Mouse (Mus musculus) kidney, postnatal 36 days (tissue): ENCODE measurements around the gene Lst1.
A peak's percentile ranks its signal among the peaks of the same experiment; 100 is the strongest.

Source experiments
- DNase-seq, 2 experiments: peaks; one replicate each; pipeline ENCODE4 v3.0.0; 2021 to 2022; ENCODE audit warnings: mixed read lengths in 2 of 2

Lst1 gene

DNA sequence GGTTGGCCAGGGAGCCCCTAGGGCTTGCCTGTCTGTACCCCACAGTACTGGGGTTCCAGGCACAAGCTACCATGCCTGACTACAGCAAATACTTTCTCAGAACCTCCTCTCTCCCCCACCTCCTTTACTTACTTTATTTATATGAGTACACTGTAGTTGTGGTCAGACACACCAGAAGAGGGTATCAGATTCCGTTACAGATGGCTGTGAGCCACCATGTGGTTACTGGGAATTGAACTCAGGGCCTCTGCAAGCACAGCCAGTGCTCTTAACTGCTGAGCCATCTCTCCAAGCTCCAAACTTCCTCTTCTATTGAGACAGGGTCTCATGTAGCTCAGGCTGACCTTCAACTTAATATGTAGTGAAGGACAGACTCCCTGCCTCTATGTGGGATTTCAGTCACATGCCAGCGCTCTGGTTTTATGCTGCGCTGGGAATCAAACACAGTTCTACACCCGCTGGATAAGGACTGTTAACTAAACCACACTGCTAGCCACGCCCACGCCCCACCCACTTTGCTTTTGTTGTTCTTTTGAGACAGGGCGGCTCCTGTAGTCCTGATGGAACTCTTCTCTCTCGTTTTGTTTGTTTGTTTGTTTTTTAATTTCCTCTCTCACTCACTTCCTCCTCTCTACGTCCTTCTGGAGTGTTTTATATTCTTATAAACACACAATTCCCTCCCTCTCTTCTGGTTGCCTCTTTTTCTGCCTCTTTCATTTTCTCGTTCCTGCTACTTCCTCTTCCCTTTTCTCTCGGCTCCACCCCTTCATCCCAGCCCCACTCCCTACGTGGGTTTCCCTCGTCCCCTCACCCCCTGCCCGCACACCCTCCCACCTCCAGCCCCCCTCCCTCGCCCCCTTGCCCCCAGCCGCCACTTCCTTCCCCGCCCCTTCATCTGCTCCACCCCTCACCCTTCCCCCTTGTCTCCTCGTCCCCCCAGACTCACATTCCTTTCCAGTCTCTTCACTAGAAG is 2.3 kb downstream of the Lst1 start:
- peak; percentile 76 to 89 for DNase-seq

DNA sequence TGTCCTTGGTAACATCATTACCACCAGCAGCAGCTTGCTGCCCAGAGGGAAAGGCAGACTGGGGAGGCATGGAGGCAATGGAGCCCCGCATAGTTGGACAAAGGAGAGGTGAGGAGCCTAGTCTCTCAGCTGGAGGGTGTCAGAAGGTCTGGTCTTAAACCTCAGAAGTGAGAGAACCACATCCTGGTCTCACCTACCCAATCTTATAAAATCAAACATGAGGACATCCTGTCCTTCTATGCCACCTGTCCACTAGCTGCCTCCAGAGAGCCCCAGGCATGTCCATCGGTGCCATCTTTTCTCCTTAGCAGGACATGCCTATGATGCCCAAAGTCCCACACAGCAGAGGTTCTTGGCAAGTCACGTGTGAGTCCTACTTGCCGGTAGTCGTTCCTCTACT is 8.1 kb downstream of the Lst1 start:
- no peak for DNase-seq

DNA sequence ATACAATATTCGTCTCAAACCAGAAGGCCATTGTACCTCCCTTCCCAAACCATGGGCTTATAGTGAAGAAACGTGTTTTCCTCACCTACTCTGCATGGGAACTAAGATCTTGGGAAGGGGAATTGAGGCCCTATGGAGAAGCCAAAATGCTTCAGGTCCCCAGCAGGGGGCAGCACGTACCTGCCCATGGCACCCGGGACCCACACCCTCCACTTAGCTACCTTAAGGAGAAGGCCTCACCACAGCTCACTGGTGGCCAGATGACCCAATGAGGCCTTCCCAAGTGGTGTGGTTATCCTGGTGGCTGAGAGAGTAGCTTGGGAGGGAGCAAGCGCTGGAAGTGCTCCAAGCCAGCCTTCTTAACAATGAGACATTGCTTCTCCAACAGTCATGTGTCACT is 9.7 kb downstream of the Lst1 start:
- peak; percentile 75 to 89 for DNase-seq

DNA sequence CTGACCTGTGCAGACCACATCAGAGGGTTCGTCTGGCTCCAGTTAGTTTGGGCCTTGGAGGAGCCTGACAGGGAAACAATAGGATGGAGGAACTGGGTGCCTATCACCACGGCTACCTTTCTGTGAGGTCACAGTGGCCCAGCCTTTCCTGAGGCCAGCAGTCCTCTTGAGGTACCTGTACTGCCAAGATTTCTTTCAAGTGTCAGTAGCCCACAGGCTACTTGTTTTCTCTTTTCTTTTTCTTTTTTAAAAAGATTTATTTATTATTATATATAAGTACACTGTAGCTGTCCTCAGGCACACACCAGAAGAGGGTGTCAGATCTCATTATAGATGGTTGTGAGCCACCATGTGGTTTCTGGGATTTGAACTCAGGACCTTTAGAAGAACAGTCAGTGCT is 12.3 kb downstream of the Lst1 start, which contains the start of gene Aif1:
Aif1 (minus strand) TSS at position 101 of the 400 bp plus-strand sequence.
- DNase-seq: no peak

DNA sequence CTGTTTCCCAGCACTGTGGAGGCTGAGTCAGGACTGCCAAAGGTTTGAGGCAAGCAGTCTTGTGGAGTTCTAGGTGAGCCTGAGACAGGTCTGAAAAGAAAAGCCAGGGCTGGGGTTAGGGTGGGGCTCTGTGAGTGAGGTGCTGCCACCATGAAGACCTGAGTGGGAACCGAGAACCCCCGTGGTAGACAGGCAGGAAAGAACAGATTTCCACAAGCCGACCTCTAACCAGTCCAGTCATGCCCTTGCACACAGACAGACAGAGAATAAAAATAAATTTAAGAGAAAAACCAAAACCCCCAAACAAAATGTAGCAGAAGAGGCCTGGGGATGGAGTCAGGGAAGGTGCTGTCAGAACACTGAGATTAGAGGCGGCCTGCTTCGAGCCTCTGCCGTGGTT is 12.9 kb downstream of the Lst1 start:
- no peak for DNase-seq

DNA sequence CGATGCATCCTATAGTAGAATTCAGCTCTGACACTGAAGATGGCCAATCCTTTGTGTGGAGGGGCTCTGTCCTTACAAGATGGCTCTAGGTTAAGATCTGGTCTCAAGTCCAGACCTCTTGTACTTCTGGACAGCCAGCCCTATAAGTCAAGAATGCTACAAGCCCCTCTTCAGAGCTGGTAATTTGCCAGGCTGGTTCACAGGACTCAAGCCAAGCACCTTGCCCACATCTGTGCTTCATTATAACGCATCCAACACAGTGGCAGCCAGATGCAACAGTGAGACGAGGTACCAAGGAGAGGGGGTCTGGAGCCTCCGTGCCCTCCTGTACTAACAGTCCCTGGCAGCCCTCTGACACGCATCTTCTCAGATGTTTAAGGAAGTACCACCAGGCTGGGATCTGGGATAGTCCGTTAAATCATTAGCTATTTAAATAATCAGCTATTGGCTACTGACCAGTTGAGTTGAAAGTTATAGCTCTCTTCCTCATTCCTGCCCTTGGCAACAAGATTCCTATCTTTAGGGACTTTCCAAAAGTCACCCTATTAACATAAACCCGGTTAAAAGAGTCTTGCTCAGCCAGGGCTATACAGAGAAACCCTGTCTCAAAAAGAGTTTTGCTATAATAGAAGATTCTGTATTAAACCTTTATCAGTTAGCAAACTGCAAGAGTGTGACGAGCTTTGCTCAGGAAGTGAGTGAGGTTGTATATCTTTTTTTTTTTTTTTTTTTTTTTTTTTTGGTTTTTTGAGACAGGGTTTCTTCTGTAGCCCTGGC is 13.8 kb downstream of the Lst1 start:
- no peak for DNase-seq

DNA sequence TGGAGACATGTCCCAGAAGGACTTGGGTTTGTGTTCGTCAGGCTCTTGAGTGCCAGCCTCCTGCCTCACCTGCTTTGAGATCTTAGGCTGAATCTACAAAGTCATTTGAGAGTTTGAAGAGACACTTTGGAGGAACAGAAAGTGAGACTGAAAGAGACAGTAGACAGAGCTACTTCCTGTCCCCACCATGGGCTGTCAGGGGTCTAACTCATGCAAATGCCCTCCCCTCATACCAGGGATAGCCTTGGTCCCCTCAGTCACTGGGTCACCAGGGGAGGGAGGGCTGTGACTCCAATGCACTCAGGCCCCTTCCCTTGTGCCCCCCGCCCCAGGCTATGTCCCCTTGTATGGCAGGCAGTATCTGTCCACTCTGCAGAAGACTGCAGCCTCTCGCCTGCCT is 14.9 kb downstream of the Lst1 start:
- DNase-seq: no peak

DNA sequence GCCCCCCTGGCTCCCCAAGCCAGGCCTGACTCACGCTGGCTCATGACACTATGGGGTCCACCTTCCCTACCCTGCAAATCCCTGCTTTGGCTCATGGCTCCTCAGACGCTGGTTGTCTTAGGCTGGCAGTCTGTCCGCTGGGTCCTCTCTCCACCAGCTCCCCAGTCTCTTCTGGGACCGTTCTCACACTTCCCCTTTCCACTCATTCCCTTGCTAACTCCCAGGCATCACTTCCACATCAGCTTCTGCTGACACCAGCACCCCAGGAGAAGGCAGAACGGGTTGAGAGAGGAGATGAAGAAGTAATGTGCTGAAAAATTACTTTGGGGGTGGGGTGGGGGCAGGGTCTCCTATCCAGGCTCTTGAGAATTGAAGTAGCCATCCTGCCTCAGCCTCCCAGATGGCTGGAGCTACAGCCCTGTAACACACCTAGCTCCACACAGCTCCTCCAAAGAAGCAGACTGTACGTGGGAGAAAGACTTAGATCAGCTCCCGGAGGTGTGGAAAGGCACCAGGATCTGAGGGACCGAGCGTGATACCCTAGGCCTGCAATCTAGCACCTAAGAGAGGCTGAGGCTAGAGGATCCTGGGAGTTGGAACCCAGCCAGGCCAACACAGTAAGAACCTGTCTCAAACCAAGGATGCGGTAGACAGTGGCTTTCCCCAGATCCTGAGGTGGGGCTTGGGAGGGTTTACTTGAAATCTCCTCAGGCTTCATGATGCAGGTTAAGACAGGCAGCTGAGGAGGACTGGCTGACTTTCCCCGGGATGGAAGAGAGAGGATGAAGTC is 15.6 kb downstream of the Lst1 start:
- DNase-seq: no peak

DNA sequence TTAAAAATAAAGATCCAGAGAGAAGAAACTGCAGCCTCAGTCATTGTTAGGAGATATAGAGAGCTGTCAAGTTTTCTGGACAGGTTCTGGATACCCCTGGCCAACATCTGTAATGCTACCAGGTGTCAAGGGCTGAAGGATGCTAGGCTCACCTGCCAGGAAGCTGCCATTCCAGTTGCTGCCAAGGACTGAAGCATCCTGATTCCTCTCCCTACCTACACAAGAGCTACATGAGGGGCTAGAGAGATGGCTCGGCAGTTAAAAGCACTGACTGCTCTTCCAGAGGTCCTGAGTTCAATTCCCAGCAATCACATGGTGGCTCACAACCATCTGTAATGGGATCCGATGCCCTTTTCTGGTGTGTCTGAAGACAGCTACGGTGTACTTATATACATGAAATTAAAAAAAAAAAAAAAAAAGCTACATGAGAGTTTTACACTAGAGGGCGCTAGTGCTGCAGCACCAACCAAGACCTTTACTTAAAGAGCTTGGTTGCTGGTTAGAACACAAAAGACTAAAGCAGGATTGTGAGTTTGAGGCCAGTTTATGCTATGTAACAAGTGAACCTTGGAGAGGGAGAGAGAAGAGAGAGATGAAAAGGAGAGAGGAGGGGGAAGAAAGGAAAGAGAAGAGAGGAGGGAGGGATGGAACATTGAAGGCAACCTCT is 19.6 kb downstream of the Lst1 start:
- peak; percentile 35 to 51 for DNase-seq

DNA sequence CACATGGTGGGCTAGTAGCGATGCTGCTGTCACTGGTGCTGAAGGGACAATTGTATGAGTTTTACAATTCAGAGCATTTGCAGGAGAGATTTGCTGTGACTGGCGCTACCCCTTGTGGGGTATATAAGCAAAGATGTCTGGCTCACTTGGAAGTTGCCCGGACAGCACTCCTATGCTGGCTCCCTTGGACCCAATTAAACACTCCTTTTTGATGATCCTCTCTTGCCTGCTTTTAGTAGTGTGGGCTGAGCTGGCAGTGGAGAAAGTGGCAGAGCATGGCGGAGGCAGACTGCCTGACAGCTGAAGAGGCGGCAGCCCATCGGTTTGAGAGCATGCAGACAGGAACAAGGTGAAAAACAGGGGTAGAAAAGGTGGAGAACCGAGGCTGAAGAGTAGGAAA is 20.4 kb downstream of the Lst1 start:
- DNase-seq: no peak

DNA sequence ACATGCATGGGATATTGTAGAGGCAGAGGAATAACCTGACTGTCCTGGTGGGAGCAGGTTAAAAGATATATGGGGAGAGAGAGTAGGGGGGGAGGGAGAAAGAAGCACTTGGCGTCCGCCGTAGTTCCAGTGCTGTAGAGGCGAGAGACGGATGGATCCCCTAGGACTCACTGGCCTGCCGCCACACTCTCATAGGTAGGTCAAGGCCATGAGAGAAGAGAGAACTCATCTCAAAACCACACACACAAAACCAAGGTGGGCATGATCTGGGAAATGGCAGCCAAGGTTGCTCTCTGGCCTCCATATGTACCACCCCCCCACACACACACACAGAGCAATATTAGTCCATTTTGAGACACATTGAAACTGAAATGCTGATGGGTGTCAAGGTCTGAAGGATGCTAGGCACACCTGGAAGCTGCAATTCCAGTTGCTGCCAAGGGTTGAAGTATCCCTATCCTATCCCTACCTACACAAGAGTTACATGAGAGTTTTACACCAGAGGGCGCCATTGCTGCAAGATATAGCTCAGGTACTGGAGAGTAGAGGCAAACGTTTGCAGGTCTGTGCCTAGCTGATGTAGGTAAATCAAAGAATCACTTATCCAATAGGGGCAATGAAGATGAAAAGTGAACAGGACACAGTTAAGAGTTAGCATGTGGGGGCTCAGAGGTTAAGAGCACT is 21.7 kb downstream of the Lst1 start:
- DNase-seq: peak; percentile 82 to 83

DNA sequence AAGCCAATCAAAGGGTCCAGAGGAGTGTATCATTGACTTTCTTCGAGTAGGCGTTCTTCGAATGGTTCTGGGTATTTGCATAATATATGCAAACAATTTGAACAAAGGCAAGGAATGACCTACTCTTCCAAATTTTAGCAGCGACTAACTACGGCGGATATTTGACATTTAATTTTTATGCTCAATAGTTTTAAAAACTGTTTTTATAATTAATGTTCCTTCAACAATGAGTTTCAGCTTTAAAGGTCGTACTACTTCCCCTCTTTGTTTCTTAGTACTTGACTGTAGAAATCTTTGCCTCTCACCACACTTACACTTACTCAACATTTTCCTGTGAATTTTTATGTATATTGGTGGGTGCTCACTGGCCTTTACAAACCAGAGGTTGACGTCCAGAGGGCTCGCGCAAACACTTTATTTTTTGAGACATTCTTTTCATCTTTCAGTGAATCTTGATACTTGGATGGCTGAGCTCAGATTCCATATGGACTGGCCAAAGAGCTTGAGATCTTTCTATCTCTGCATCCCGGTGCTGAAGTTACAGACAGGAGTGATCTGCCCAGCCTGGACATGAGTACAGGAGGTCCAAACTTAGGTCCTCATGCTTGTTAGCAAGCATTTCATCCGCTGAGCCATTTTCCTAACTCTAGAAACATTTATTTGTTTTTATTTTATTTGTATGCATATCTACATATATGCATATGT is 22.6 kb downstream of the Lst1 start:
- DNase-seq: no peak

DNA sequence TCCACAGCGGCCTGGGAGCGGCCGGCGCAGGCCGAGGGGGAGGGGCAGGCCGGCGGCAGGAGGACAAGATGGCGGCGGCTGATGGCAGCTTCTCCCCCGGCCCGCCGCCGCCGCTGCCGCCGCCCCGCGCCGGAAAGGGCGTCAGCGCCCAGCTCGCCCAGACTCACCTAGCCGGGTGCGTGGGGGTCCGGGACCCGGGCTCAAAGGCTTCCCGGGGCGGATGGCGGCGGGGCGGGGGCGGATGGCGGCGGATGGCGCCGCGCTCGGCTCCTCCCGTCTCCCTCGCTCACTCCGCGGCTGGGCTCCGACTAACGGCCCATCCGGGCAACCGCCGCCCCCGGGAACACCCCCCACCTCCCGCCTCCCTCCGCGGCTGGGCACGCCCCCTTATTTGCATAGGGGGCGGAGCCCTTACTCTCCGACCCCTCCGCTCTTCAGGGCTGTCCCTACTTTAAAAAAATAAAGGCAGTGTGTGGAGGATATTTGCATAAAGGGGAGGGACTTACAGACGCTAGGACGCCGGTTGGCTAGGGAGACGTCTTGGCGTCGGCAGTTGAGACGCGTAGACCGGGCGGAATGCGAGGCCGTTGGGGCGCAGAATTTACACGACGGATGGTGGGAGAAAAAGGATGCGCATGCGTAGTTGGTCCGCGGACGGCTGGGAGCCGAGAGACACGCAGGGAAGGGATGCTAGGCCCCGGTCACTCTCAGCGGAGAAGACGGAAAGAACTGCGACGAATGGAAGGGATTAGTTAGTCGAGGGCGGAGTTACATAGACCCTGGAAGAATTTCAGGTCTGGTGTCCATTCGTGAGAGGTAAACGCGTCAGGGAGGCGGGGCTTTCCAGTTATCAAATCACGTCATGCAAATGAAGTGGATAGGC is 23.4 kb downstream of the Lst1 start, which contains the start of gene Prrc2a:
Prrc2a (minus strand) TSS at position 330 of the 883 bp plus-strand sequence.
- peak; percentile 97 to 99 for DNase-seq

DNA sequence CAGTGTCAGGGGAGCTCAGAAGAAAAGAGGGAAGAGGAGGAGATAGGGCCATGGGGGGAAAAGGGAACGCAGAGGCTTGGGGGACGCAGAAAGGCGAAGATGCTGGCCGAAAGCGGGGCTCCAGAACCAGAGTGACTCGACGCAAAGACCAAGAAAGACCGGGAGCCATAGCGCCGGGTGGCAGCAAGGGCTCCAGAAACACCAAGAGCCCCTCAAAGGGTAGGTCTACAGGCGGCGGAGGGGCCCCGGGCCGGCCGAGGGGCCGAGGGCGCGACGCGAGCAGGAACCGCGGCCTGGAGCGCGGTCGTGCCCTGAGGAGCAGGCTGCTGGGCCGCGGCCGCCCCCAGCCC is 24.0 kb downstream of the Lst1 start:
- peak in 1 of 2 experiments; percentile 39 for DNase-seq

DNA sequence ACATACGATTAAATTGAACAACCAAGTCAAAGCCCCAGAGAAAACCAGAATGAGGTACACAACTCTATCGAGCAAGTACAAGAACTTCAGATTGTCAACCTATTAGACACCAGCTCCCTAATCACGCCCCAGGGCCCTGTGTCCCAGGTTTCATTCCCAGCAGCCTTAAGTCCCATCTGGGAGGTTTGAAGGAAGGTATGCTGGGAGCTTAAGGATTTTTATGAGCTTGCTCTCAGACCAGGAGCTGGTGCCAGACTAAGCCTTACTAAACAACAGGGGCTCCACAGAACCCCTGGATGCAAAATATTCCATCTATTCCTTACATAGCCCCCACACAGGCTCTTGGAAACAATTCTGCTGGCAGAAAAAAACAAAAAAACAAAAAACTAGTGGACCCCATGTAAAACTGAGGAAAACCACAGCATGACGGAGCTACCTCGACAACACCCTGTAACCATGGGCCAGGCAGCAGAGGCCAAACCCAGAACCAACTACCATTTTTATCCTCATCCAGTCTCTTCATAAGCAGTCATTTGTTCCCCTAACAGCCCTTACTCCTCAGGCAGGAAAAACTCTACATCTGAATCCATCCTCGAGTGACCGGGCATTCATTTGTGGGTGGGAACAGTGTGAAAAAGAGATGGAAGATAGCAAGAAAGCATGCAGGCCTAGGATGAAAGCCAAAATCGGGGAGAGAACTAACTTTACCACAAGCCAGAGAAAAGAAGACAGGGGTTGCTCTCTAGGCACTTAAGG is 24.7 kb downstream of the Lst1 start:
- no peak for DNase-seq

DNA sequence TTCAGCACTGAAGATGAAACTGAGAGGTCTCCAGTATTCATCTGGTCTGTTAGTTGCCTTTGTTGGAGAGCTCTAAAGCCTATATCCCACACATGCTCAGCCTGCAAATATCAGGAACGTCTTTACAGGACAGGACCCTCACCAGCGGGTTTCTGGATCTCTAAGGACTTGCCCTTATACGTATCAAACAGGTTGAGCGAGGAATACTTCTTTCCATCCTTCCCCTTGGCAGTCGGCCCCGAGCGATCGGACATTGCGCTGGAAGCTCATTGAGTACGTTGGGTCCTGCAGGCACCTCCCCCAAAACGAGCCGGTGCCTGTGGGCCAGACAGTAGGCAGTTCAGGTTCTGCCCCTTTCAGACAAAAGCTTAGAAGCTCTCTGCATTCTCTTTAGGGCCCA is 25.5 kb downstream of the Lst1 start:
- peak; percentile 54 to 73 for DNase-seq

DNA sequence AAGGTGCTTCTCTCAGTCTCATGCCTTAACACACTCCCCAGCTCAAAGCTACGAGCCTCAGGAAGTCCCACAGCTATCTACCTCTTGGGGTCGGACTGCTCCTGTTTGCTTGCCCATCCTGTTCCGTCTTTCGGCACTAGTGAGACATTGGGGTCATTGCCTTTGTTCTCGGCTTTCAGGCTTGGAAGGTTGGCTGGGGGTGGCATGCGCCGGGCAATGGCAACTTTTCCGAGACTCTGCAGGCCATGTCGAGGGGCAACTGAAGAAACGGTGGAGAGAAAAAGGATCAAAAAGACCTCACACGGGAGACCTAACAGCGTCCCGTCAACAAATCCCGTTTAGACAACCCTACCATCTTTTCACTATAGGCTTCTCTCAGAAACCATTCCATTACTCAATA is 26.1 kb downstream of the Lst1 start:
- DNase-seq: no peak

DNA sequence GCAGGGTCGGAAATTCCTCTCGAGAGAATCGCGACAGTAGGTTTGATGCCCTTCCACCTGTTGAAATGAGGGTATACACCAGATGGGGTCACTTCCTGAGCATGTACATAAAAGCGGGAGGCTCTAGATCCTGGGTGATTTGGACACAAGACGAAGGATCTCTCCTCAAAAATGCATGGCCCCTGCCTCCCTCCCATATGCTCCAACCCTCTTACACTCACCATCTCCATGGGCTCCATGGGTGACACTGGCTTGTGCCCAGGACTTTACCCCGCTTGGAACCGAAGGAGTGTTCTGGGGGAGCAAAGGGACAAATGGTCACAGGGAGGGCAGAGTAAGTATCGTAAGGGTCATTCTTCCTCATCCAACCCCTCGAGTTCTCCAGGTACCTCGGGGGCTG is 26.8 kb downstream of the Lst1 start:
- no peak for DNase-seq

DNA sequence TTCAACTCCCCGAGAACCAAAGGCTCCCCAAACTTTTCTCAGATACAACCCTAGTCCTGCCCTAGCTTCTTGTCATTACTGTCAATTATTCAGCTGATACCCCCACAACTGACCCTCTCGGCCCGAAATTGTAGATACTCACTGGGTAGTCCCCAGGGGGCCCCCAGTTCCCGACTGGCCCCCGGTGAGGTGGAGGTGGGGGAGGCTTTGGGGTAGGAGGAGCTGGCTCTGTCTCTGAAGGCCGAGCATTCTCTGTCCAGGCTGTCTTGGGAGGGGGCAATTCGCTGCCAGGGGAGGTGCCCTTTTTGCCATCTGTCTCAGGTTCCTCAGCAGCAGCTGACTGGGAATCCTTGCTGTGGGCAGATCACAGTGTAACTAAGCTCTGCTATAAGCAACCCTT is 28.6 kb downstream of the Lst1 start:
- no peak for DNase-seq
